Mouse (Mus musculus) kidney, adult 2 months (tissue): Measurements from ENCODE around the gene Fchsd2. TPM values are rescaled to one million over a fixed set of nuclear protein-coding genes. Genes with fewer than 3 reads are reported as not detected.

Source experiments
- DNase-seq: peaks from one replicate; pipeline ENCODE4 v3.0.0; 2021
- H3K27ac ChIP-seq: fragments of 200-500 bp; 2 replicates; pipeline ENCODE4 v1.5.1; 2012; ENCODE audit warnings: low read depth, low read length, control low read depth, inconsistent platforms; ENCODE audit not compliant: insufficient read depth
- H3K27me3 ChIP-seq: fragments of 200-500 bp; replicated peaks from 2 replicates; pipeline ENCODE4 v1.6.1; 2012; ENCODE audit warnings: mild to moderate bottlenecking, moderate library complexity, low read length, inconsistent platforms; ENCODE audit not compliant: control insufficient read depth, insufficient read depth
- H3K36me3 ChIP-seq: fragments of 200-500 bp; 2 replicates; pipeline ENCODE4 v1.6.1; 2012; ENCODE audit warnings: mild to moderate bottlenecking, moderate library complexity, low read length, inconsistent platforms; ENCODE audit not compliant: control insufficient read depth, insufficient read depth
- H3K4me1 ChIP-seq: fragments of 200-500 bp; 2 replicates; pipeline ENCODE4 v1.6.1; 2011; ENCODE audit warnings: low read length; ENCODE audit not compliant: control insufficient read depth, insufficient read depth
- H3K4me3 ChIP-seq: fragments of 200-500 bp; 2 replicates; pipeline ENCODE4 v1.5.1; 2011; ENCODE audit warnings: mild to moderate bottlenecking, low read depth, low read length, control low read depth; ENCODE audit not compliant: insufficient read depth
- CTCF ChIP-seq: fragments of 200-500 bp; conservative IDR thresholded peaks from 2 replicates; pipeline ENCODE4 v1.5.1; 2011; ENCODE audit warnings: low read depth, mild to moderate bottlenecking, control low read depth, low read length, moderate library complexity, mixed read lengths; ENCODE audit not compliant: insufficient read depth, insufficient read length
- POLR2A ChIP-seq: fragments of 200-500 bp; IDR thresholded peaks from one replicate; pipeline ENCODE4 v1.6.1; 2011; ENCODE audit warnings: low read depth, low read length, control low read depth
- WGBS: fragments of 180-500 bp; shearing (Covaris S2); methylation state at CpG from one replicate; pipeline ENCODE4 v1.1.7; 2018; 5-methylcytosine and 5-hydroxymethylcytosine counted together
- polyA plus RNA-seq: library from polyadenylated mRNA; depleted of rRNA; stranded (reverse); fragments of >200 nt; gene quantifications from 2 replicates; pipeline ENCODE4 v1.2.3, GENCODE M21; 2012; rRNA removed

Gene Fchsd2
- polyA plus RNA-seq, 1 experiment: 7.1 TPM

DNA sequence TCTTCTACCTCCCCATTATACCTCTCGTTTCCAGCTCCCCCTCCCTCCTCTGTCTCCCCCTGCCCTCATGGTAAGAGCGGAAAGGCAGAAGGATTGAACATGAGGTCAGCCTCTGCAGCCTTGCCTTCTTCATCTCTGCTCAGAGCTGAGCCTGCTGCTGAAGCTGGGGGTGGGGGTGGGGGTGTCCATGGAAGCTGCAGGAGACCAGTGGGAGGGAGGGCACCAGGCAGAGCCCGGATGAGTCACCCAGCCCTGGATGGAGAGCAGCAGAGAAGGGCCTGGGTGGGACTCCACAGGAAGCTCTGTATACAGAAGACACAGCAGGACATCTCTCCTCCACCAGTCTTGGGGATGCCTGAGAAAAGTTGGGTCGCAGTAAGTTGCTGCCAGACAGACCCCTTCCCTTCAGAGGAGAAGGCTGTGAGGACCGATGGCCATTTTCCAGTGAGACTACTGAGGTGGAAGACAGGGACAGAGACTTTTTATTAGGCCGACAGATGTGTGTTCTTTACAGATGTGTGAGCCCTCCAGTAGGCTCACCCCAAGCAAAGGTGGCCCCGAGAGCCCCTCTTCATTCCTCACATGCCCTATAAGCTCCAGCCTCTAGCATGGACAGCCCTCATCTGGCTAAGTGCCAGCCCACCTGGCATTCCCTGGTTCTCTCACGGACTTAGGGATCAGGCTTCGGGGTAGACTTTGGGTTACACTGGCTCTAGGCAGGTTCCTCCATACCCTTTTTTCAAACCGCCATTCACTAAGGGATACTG, 237.6 kb downstream of the Fchsd2 start:
- 68% methylated on average over 10 of the region's 10 CpGs for WGBS
- no peak for DNase-seq
- H3K4me1 ChIP-seq: peaks cover 20% of the 10 kb centered on the region

DNA sequence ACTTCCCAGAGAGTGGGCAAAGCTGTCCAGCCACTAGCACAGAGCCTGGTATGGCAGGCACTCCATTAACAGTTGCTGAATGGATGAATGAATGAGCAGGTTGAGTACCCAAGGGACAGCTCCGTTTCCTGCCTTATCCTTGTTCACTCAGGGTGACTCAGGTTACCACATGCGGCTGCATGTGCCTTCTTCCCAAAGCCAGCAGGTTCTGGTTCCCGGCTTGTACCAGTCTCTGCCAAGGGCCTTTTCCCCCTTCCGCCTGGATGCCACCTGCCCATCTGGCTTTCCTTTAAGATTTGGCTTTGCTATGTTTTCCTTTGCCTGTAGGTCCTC, 238.1 kb downstream of the Fchsd2 start:
- WGBS: 59% methylated on average over 4 of the region's 4 CpGs

More for the DNA sequence above, 237.6 kb downstream of the Fchsd2 start:
- no peak overlapping the region for H3K27ac ChIP-seq
- TF ChIP-seq POLR2A (no peak), CTCF (no peak)
- no peak overlapping the region for H3K4me3 ChIP-seq
- no peaks in the 10 kb centered on the region; the same call in 1 of the 2 replicates for H3K36me3 ChIP-seq
- no peaks in the 10 kb centered on the region for H3K27me3 ChIP-seq

GRCm38 (mm10) chr7:101332045-101332831, 239.6 kb downstream of the Fchsd2 start:
- H3K27me3 ChIP-seq: no peaks in the 10 kb centered on the region
- no peak for DNase-seq
- H3K27ac ChIP-seq: no peak overlapping the region
- no peak overlapping the region for H3K4me3 ChIP-seq
- H3K4me1 ChIP-seq: peaks cover 4% of the 10 kb centered on the region
- H3K36me3 ChIP-seq: no peaks in the 10 kb centered on the region; the same call in 1 of the 2 replicates
- 87% methylated on average over 5 of the region's 5 CpGs for WGBS
- TF ChIP-seq POLR2A: no peak
- no peak for TF ChIP-seq CTCF

More for the DNA sequence above, 238.1 kb downstream of the Fchsd2 start:
- TF ChIP-seq POLR2A (no peak), CTCF (no peak)
- no peaks in the 10 kb centered on the region for H3K27me3 ChIP-seq
- no peak overlapping the region for H3K27ac ChIP-seq
- DNase-seq: no peak
- H3K4me3 ChIP-seq: no peak overlapping the region
- H3K36me3 ChIP-seq: no peaks in the 10 kb centered on the region; the same call in 1 of the 2 replicates
- peaks cover 14% of the 10 kb centered on the region for H3K4me1 ChIP-seq

Other genes starting within 250 kb of the Fchsd2 start
- gene Relt, start 229.4 kb upstream of the Fchsd2 start, polyA plus RNA-seq: 1.5 and 3.8 TPM in 2 replicates
- gene Arhgef17, start 160.8 kb upstream of the Fchsd2 start, polyA plus RNA-seq: 25.4 and 29.3 TPM in 2 replicates
- 7.6 and 9.6 TPM in 2 replicates for gene P2ry6, start 118.2 kb upstream of the Fchsd2 start, polyA plus RNA-seq
- 15.0 and 16.9 TPM in 2 replicates for gene P2ry2, start 80.0 kb upstream of the Fchsd2 start, polyA plus RNA-seq
- 12.3 and 19.4 TPM in 2 replicates for gene Atg16l2, start 209.4 kb downstream of the Fchsd2 start, polyA plus RNA-seq
- gene Stard10, start 224.2 kb downstream of the Fchsd2 start, polyA plus RNA-seq: 467 and 503 TPM in 2 replicates